Mouse (Mus musculus) cerebellum, adult 2 months (tissue): ENCODE results near the gene Morn1.

Experiments used
- CTCF ChIP-seq: fragments of 200-500 bp; IDR thresholded peaks from 2 replicates; pipeline ENCODE4 v1.5.1; 2011; ENCODE audit warnings: low read depth, mild to moderate bottlenecking, control low read depth, low read length, moderate library complexity, borderline replicate concordance; ENCODE audit not compliant: insufficient read depth
- POLR2A ChIP-seq: fragments of 200-500 bp; IDR thresholded peaks from 2 replicates; pipeline ENCODE4 v1.6.1; 2011; ENCODE audit warnings: low read length, control low read depth, borderline replicate concordance; ENCODE audit not compliant: insufficient read depth

- TF ChIP-seq CTCF (no peak), POLR2A (no peak)
Observed at GRCm38 (mm10) chr4:155190275-155190674, 103.9 kb downstream of the Morn1 start.
